Mouse (Mus musculus): Measurements from ENCODE around the gene Prss36. TPM values are rescaled to one million over a fixed set of nuclear protein-coding genes. Genes with fewer than 3 reads are reported as not detected.
A peak's percentile ranks its signal among the peaks of the same experiment; 100 is the strongest.
"Not testable (repeated sequence)": the region's sequence is repeated elsewhere in the genome, so short reads cannot be mapped to it uniquely, and the experiment has no call there.

Gene Prss36
- polyA plus RNA-seq, 1 experiment from 2014 or later: 3.3 TPM

DNA sequence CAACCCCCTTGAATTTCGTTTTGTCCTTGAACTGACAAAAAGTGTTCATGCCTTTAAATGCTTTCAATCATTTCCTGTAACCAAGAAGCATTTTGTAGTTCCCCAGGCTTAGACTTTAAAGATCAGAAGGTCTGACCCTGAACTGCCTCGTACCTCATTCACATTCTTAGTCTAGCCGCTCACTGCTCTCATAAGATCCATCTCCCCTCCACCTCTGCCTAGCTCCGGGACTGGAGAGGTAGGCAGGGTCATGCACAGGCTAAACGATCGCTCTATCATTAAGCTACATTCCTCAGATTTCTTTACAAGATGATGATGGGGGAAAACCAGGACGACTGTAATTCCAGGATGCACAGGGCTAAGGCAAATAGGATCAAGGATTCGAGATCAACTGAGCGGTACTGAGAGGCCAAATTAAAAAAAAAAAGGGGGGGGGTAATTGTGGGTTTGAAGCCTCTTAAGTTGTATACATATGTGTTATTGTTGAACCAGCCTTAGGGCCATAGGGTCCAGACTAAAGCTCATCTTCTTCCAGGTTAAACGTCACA, 19.9 kb upstream of the Prss36 start:
- ATAC-seq: no peak
- 18% methylated on average over 10 of the region's 10 CpGs for WGBS (ENCODE audit: insufficient replicate concordance)
- TF ChIP-seq EP300 (IDR thresholded peaks at IDR 0.05; ENCODE audit: low read depth) (no peak), CTCF (IDR thresholded peaks at IDR 0.05; ENCODE audit: low read depth) (no peak)
- no peaks in the 10 kb centered on the region for H3K27me3 ChIP-seq (ENCODE audit: insufficient read depth, low read length)
- peak overlapping the region; percentile 94 for H3K27ac ChIP-seq (ENCODE audit: low read depth)
- peak overlapping the region; percentile 90 for H3K9ac ChIP-seq (replicated peaks)
- peaks cover 19% of the 10 kb centered on the region for H3K36me3 ChIP-seq (replicated peaks; ENCODE audit: insufficient read depth, low read length)
- peak overlapping the region; percentile 82 for H3K4me3 ChIP-seq (ENCODE audit: low read depth, low read length)
- peak overlapping the region; percentile 82 for H3K4me2 ChIP-seq (ENCODE audit: low read depth, low read length)
- peaks cover 18% of the 10 kb centered on the region for H3K4me1 ChIP-seq (ENCODE audit: insufficient read depth)
- DNase-seq: no peak
- no peaks in the 10 kb centered on the region for H3K9me3 ChIP-seq (ENCODE audit: low read length)

DNA sequence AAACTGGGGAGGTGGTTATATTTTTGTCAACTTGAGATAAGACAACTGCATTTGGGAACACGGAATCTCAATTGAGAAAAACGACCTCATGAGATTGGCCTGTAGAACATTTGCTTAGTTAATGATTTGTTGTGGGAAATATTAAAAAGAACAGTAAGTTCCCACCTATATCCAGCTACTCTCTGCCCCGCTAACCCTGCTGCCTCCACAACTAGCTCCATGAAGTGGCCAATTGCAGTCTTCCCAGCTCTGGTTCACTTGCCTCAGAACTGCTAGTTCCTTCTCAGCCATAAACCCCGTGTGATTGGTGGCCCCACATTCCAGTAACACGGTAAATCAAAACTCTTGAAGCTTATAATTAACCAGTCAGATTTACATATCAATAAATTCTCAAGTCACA, 12.8 kb upstream of the Prss36 start:
- ATAC-seq (no peak), DNase-seq (no peak)
- Histone ChIP-seq H3K4me2 (ENCODE audit: low read depth, low read length) (no peak overlapping the region), H3K36me3 (replicated peaks; ENCODE audit: insufficient read depth, low read length) (no peaks in the 10 kb centered on the region), H3K9ac (replicated peaks) (no peak overlapping the region), H3K4me1 (ENCODE audit: insufficient read depth) (no peaks in the 10 kb centered on the region), H3K27ac (ENCODE audit: low read depth) (no peak overlapping the region), H3K4me3 (ENCODE audit: low read depth, low read length) (no peak overlapping the region), H3K27me3 (ENCODE audit: insufficient read depth, low read length) (no peaks in the 10 kb centered on the region), H3K9me3 (ENCODE audit: low read length) (no peaks in the 10 kb centered on the region)
- no peak for TF ChIP-seq EP300 (IDR thresholded peaks at IDR 0.05; ENCODE audit: low read depth)
- no peak for TF ChIP-seq CTCF (IDR thresholded peaks at IDR 0.05; ENCODE audit: low read depth)
- 60% methylated on average over 5 of the region's 5 CpGs for WGBS (ENCODE audit: insufficient replicate concordance)

DNA sequence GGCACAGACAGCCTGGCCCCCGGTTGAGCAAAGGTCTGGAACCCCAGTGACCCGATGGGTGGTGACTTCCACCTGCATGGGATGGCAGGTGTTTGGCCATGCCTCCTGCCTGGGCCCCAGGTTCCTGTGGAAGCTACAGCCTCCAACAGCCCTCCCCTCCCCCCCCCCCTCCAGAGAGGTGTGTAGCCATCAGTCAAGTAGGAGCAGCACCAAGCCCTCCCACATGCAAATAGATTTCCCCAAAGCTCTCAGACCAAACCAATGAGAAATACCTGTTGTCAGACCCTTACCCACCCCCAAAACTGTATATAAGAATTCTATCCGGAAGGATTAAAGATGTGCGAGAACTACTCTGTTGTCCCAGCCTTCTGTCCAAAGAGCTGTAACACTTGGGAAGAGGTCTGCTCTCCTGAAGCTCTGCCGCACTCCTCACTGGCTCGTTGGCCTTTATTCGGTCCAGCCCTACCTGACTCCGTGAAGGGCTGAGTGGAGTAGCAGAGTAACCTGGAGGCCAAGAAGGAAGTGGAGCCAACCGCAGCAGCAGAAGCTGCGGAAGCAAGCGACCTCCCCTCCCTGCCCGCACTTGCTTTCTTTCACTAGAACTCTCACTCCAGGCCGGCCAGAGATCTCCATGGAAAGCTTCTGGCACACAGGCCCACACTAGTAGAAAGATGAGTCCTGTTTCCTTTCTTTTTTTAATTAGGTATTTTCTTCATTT, 6.5 kb upstream of the Prss36 start:
- 20% methylated on average over 13 of the region's 13 CpGs for WGBS (ENCODE audit: insufficient replicate concordance)
- H3K4me2 ChIP-seq (ENCODE audit: low read depth, low read length): 0 out of 2 replicates have a peak overlapping the region, but pooled peaks have one; percentile 4
- H3K36me3 ChIP-seq (replicated peaks; ENCODE audit: insufficient read depth, low read length): no peaks in the 10 kb centered on the region
- DNase-seq: no peak
- H3K9ac ChIP-seq (replicated peaks): no peak overlapping the region
- H3K27ac ChIP-seq (ENCODE audit: low read depth): no peak overlapping the region
- TF ChIP-seq EP300 (IDR thresholded peaks at IDR 0.05; ENCODE audit: low read depth): no peak
- no peak for TF ChIP-seq CTCF (IDR thresholded peaks at IDR 0.05; ENCODE audit: low read depth)
- H3K9me3 ChIP-seq (ENCODE audit: low read length): no peaks in the 10 kb centered on the region
- H3K4me1 ChIP-seq (ENCODE audit: insufficient read depth): no peaks in the 10 kb centered on the region
- no peak overlapping the region for H3K4me3 ChIP-seq (ENCODE audit: low read depth, low read length)
- ATAC-seq: no peak
- no peaks in the 10 kb centered on the region for H3K27me3 ChIP-seq (ENCODE audit: insufficient read depth, low read length)

GRCm38 (mm10) chr7:127944614-127945013, 1.9 kb downstream of the Prss36 start:
- TF ChIP-seq CTCF (IDR thresholded peaks at IDR 0.05; ENCODE audit: low read depth): no peak
- TF ChIP-seq EP300 (IDR thresholded peaks at IDR 0.05; ENCODE audit: low read depth): no peak
- peaks cover 12% of the 10 kb centered on the region; the same call in 1 of the 2 replicates for H3K27me3 ChIP-seq (ENCODE audit: insufficient read depth, low read length)
- DNase-seq (peak; percentile 13), ATAC-seq (no peak)
- no peak overlapping the region for H3K4me2 ChIP-seq (ENCODE audit: low read depth, low read length)
- H3K9me3 ChIP-seq (ENCODE audit: low read length): no peaks in the 10 kb centered on the region
- H3K4me3 ChIP-seq (ENCODE audit: low read depth, low read length): no peak overlapping the region
- no peak overlapping the region for H3K9ac ChIP-seq (replicated peaks)
- no peaks in the 10 kb centered on the region for H3K4me1 ChIP-seq (ENCODE audit: insufficient read depth)
- H3K27ac ChIP-seq (ENCODE audit: low read depth): no peak overlapping the region
- 19% methylated on average over 23 of the region's 23 CpGs for WGBS (ENCODE audit: insufficient replicate concordance)
- H3K36me3 ChIP-seq (replicated peaks; ENCODE audit: insufficient read depth, low read length): no peaks in the 10 kb centered on the region

DNA sequence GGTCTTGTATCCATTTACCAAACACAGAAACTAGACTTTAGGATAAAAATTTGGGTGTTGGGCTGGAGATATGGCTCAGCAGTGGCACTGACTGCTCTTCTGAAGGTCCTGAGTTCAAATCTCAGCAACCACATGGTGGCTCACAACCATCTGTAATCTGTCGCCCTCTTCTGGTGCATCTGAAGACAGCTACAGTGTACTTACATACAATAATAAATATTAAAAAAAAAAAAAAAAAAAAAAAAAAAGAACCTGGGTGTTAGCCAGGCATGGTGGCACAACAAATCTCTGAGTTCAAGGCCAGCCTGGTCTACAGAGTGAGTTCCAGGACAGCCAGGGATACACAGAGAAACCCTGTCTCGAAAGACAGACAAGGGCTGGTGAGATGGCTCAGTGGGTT, 4.4 kb downstream of the Prss36 start:
- H3K27ac ChIP-seq (ENCODE audit: low read depth); DNase-seq; ATAC-seq; H3K4me2 ChIP-seq (ENCODE audit: low read depth, low read length); H3K9ac ChIP-seq (replicated peaks); H3K9me3 ChIP-seq (ENCODE audit: low read length); H3K36me3 ChIP-seq (replicated peaks; ENCODE audit: insufficient read depth, low read length); H3K4me3 ChIP-seq (ENCODE audit: low read depth, low read length); H3K4me1 ChIP-seq (ENCODE audit: insufficient read depth): not testable (repeated sequence)
- H3K27me3 ChIP-seq (ENCODE audit: insufficient read depth, low read length): peaks cover 12% of the 10 kb centered on the region; the same call in 1 of the 2 replicates
- 43% methylated on average over 2 of the region's 2 CpGs for WGBS (ENCODE audit: insufficient replicate concordance)
- peak; percentile 36 for TF ChIP-seq CTCF (IDR thresholded peaks at IDR 0.05; ENCODE audit: low read depth)

GRCm38 (mm10) chr7:127936216-127936884, 10.2 kb downstream of the Prss36 start:
- Histone ChIP-seq H3K4me1 (ENCODE audit: insufficient read depth) (peaks cover 22% of the 10 kb centered on the region), H3K36me3 (replicated peaks; ENCODE audit: insufficient read depth, low read length) (no peaks in the 10 kb centered on the region), H3K4me3 (ENCODE audit: low read depth, low read length) (peak overlapping the region; percentile 61), H3K9me3 (ENCODE audit: low read length) (no peaks in the 10 kb centered on the region), H3K27ac (ENCODE audit: low read depth) (no peak overlapping the region), H3K27me3 (ENCODE audit: insufficient read depth, low read length) (no peaks in the 10 kb centered on the region), H3K9ac (replicated peaks) (peak overlapping the region; percentile 69), H3K4me2 (ENCODE audit: low read depth, low read length) (peak overlapping the region; percentile 98)
- WGBS (ENCODE audit: insufficient replicate concordance): 56% methylated on average over 18 of the region's 18 CpGs
- ATAC-seq (no peak), DNase-seq (no peak)
- TF ChIP-seq EP300 (IDR thresholded peaks at IDR 0.05; ENCODE audit: low read depth) (no peak), CTCF (IDR thresholded peaks at IDR 0.05; ENCODE audit: low read depth) (no peak)

All from liver, postnatal 0 days (tissue).